Mouse (Mus musculus) embryonic facial prominence, embryonic 14.5 days (tissue): ENCODE results near the gene Lhb. TPM values are rescaled to one million over a fixed set of nuclear protein-coding genes. Genes with fewer than 3 reads are reported as not detected.

ENCODE experiments used
- ATAC-seq: fragments of 200-750 bp; cut with Nextera tagmentation; 2 replicates; pipeline ENCODE4 v1.8.0; 2017; ENCODE audit warnings: low read depth, moderate number of reproducible peaks, moderate TSS enrichment
- DNase-seq: peaks from one replicate; pipeline ENCODE4 v3.0.0-alpha.2; 2015; ENCODE audit warnings: low spot score
- H3K27ac ChIP-seq: fragments of 300-500 bp; sonication (generic); replicated peaks from 2 replicates; pipeline ENCODE4 v1.5.1; 2014; ENCODE audit warnings: low read depth, mild to moderate bottlenecking, low read length, moderate library complexity
- H3K27me3 ChIP-seq: fragments of 300-500 bp; sonication (generic); replicated peaks from 2 replicates; pipeline ENCODE4 v1.6.1; 2014; ENCODE audit warnings: low read length; ENCODE audit not compliant: control insufficient read depth, insufficient read depth
- H3K36me3 ChIP-seq: fragments of 300-500 bp; sonication (generic); 2 replicates; pipeline ENCODE4 v1.6.1; 2014; ENCODE audit warnings: low read length, mixed read lengths; ENCODE audit not compliant: control insufficient read depth, insufficient read depth
- H3K4me1 ChIP-seq: fragments of 300-500 bp; sonication (generic); 2 replicates; pipeline ENCODE4 v1.6.1; 2014; ENCODE audit warnings: antibody characterized with exemption, low read length; ENCODE audit not compliant: control insufficient read depth, insufficient read depth
- H3K4me2 ChIP-seq: fragments of 300-500 bp; sonication (generic); 2 replicates; pipeline ENCODE4 v1.6.1; 2014; ENCODE audit warnings: low read depth, mild to moderate bottlenecking, low read length, moderate library complexity, mixed read lengths
- H3K4me3 ChIP-seq: fragments of 300-500 bp; sonication (generic); 2 replicates; pipeline ENCODE4 v1.5.1; 2014; ENCODE audit warnings: low read depth, mild to moderate bottlenecking, low read length
- H3K9ac ChIP-seq: fragments of 300-500 bp; sonication (generic); 2 replicates; pipeline ENCODE4 v1.6.1; 2014; ENCODE audit warnings: low read depth, mild to moderate bottlenecking, low read length, moderate library complexity, mixed read lengths
- H3K9me3 ChIP-seq: fragments of 300-500 bp; sonication (generic); 2 replicates; pipeline ENCODE4 v1.6.1; 2016; ENCODE audit warnings: low read length; ENCODE audit not compliant: control insufficient read depth
- WGBS: fragments of 180-500 bp; shearing (Covaris S2); extraction: QIAGEN DNeasy Blood & Tissue Kit; methylation state at CpG from one replicate; pipeline ENCODE4 v1.1.7; 2014; 5-methylcytosine and 5-hydroxymethylcytosine counted together
- polyA plus RNA-seq: library from polyadenylated mRNA; unstranded; fragments of >200 nt; fragmentation: Nextera tagmentation; extraction: Ambion mirVana; gene quantifications from 2 replicates; pipeline ENCODE4 v1.2.1, GENCODE M21; 2014

Lhb gene
- polyA plus RNA-seq, 1 experiment from 2014 or later, result 1.4 TPM

DNA sequence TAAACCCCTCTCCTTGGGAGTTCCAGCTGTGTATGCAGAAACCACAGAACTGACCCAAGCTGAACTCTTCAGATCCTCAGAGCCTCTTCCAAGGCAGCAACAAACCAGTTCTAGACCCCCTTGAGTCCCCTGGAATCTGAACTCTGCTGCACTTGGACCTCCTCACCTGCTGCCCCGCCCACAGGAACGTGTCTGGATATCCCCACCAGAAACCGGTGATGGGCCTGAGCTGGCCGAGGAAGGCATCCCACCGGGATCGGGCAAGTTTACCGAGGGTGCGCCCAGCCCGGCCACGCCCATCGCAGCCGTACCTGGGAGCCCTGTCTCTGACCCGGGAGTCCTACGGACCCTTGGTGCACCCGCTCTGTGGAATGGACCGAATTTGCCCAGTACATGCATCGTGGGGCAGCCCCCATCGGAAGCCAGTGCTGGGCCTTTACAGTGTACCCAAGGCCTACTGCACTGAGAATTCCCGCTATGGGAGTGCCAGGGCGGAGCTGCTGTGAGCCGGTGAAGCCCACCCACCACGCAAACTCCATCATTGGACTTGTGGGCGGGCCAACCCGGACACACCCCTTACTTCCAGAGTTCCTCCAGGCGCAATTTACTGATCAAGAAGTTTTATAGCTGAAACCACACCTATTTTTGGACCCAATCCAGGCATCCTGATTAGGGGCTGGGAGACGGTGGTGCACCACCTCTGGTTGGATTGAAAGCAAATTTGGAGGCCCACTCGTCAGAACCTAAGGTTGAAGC, 583 bp upstream of the Lhb start:
- Histone ChIP-seq H3K9me3 (no peaks in the 10 kb centered on the region), H3K27me3 (peaks cover 39% of the 10 kb centered on the region), H3K4me1 (peaks cover 9% of the 10 kb centered on the region; the same call in 1 of the 2 replicates), H3K36me3 (peaks cover 44% of the 10 kb centered on the region), H3K4me2 (peak overlapping the region; percentile 35; the same call in 1 of the 2 replicates), H3K4me3 (peak overlapping the region; percentile 3; the same call in 1 of the 2 replicates), H3K9ac (no peak overlapping the region), H3K27ac (no peak overlapping the region)
- DNase-seq, result peak; percentile 56
- no peak for ATAC-seq
- 14% methylated on average over 25 of the region's 27 CpGs for WGBS

DNA sequence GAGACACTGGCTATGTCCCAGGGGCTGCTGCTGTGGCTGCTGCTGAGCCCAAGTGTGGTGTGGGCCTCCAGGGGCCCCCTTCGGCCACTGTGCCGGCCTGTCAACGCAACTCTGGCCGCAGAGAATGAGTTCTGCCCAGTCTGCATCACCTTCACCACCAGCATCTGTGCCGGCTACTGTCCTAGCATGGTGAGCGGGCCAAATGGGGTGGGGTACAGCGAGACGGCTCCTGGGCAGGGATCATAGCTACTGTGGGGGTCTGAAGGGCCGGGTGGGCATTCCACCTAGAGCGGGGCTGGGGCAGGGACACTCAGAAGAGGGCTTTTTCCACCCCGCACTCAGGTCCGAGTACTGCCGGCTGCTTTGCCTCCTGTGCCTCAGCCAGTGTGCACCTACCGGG, 574 bp downstream of the Lhb start:
- Histone ChIP-seq H3K4me2 (no peak overlapping the region), H3K4me1 (peaks cover 9% of the 10 kb centered on the region; the same call in 1 of the 2 replicates), H3K4me3 (no peak overlapping the region), H3K27ac (no peak overlapping the region), H3K9me3 (no peaks in the 10 kb centered on the region), H3K27me3 (peaks cover 28% of the 10 kb centered on the region), H3K36me3 (peaks cover 54% of the 10 kb centered on the region), H3K9ac (no peak overlapping the region)
- ATAC-seq (no peak), DNase-seq (no peak)
- WGBS, result 91% methylated on average over 12 of the region's 14 CpGs

DNA sequence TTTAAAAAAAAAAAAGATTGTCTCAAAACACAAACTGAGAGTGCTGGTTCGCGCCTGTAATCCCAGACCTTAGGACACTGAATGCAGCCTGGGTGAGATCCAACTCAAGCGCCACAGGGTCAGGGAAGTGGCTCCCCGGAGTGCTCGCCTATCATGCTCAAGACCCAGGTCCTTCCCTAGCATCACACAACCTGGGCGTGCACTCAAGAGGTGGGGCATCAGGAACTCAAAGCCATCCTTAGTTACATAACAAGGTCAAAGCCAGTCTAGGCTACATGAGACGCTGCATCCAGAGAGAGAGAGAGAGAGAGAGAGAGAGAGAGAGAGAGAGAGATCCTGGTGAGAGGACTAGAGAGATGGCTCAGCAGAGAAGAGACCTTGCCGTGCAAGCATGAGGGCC, 5.9 kb downstream of the Lhb start:
- WGBS, result 95% methylated on average over 8 of the region's 8 CpGs
- Histone ChIP-seq H3K36me3 (peaks cover 95% of the 10 kb centered on the region), H3K4me2 (no peak overlapping the region), H3K9ac (no peak overlapping the region), H3K27me3 (no peaks in the 10 kb centered on the region), H3K4me3 (no peak overlapping the region), H3K4me1 (no peaks in the 10 kb centered on the region), H3K27ac (no peak overlapping the region), H3K9me3 (no peaks in the 10 kb centered on the region)
- no peak for DNase-seq
- no peak for ATAC-seq

DNA sequence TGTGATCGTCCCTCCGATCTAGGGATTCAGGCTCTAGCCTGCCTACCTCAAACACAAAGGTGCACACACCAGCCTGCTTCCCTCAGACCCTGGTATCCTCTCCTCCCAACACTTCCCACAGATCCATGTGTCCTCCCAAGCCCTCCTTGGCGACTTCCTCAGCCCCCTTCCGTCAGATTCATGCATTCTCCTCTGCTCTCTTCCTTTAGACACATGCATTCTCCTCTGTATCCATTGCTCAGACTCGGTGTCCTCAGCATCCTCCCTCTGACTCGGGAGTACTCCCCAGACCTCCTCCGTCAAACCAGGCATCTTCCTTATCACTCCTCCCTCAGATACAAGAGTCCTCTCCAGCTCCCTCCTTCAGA, 13.2 kb downstream of the Lhb start:
- 2% methylated on average over 7 of the region's 7 CpGs for WGBS
- H3K4me2 ChIP-seq, result peak overlapping the region; percentile 80
- ATAC-seq, result no peak
- H3K27ac ChIP-seq, result peak overlapping the region; percentile 90
- no peaks in the 10 kb centered on the region for H3K27me3 ChIP-seq
- peaks cover 31% of the 10 kb centered on the region for H3K4me1 ChIP-seq
- H3K4me3 ChIP-seq, result peak overlapping the region; percentile 67
- DNase-seq, result no peak
- H3K36me3 ChIP-seq, result peaks cover 32% of the 10 kb centered on the region
- peak overlapping the region; percentile 75 for H3K9ac ChIP-seq
- no peaks in the 10 kb centered on the region for H3K9me3 ChIP-seq

DNA sequence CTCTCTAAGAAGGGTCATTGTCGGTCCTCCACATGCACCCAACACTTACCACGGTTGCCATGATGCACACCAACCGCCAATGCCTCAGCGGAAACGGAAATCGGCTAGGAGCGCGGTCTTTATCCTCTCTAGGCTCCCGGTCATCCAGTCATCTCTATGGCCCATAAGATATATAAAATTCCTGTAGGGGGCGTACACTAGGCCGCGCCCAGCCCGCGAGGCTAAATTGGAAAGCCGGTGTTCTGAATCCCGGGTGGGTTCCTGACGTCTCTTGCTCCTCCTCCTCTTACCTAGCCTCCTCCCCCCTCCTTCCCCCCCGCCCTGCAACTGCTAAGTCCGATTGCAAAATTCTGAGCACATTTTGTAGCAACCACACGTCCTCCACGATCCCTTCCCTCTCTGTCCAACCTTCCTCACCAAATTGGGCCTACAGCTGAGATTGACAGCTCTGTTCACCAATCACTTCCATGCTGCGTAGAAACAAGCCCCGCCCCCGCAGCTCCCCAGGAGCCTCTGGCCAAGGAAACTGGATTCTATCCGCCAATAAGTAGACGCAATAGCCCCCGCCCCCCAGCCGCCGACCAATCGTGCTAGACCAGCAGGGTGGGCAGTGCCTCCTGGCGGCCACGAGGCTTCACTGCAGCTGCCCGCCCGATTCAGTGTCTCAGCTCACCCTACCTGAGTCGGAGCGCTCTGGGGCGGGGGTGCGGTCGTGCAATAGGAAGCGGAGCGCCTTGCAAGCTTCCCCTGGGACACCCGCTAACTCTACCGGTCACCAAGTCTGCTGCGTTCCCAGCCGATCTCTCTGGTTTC, 13.8 kb downstream of the Lhb start, which contains the start of gene Gys1:
Gene Gys1, plus strand, starts transcription at position 642 of the 813 bp plus-strand sequence.
- Histone ChIP-seq H3K9ac (peak within 1 kb of the TSS; percentile 87), H3K4me3 (peak within 1 kb of the TSS; percentile 67), H3K9me3 (no peaks in the 10 kb centered on the region), H3K4me2 (peak within 1 kb of the TSS; percentile 81), H3K36me3 (peaks cover 27% of the 10 kb centered on the region), H3K27me3 (no peaks in the 10 kb centered on the region), H3K4me1 (peaks cover 31% of the 10 kb centered on the region), H3K27ac (peak within 1 kb of the TSS; percentile 90)
- peak; percentile 99 for DNase-seq
- WGBS, result under 1% methylated on average over 39 of the region's 45 CpGs
- ATAC-seq, result peak; percentile 96

DNA sequence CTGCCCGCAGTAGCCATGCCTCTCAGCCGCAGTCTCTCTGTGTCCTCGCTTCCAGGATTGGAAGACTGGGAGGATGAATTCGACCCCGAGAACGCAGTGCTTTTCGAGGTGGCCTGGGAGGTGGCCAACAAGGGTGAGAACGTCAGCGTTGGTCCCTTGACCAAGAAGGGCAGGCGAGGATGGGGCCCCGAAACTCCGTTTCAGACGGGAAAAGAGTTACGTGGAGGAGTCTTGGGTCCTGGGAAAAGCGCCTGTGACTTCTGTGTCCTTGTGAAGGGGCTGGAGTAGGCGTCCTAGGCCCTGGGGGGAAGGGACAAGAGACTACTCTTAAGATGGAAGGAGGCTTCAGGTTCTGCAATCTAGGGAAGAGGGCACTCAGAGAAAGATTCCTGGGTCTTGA, 14.4 kb downstream of the Lhb start:
- peak overlapping the region; percentile 81 for H3K4me2 ChIP-seq
- no peak; the same call in 1 of the 2 replicates for ATAC-seq
- peaks cover 31% of the 10 kb centered on the region for H3K4me1 ChIP-seq
- no peaks in the 10 kb centered on the region for H3K9me3 ChIP-seq
- WGBS, result under 1% methylated on average over 16 of the region's 16 CpGs
- peak overlapping the region; percentile 67 for H3K4me3 ChIP-seq
- no peaks in the 10 kb centered on the region for H3K27me3 ChIP-seq
- H3K9ac ChIP-seq, result peak overlapping the region; percentile 87
- peak overlapping the region; percentile 77 for H3K27ac ChIP-seq
- peaks cover 28% of the 10 kb centered on the region for H3K36me3 ChIP-seq
- no peak for DNase-seq

DNA sequence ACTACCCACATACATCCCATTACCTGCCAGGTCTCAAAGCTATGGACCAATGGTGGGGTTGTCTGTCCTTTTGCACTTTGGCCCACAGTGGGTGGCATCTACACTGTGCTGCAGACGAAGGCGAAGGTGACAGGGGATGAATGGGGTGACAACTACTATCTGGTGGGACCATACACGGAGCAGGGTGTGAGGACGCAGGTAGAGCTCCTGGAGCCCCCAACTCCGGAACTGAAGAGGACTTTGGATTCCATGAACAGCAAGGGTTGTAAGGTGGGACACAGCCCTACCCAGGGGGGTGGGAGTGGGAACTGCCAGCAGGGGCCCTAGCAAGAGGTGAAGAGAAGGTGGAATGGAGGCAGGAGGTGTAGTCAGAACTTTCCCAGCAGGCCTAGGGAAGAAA, 15.8 kb downstream of the Lhb start:
- WGBS, result 85% methylated on average over 5 of the region's 5 CpGs
- no peak overlapping the region for H3K27ac ChIP-seq
- DNase-seq (no peak), ATAC-seq (no peak)
- no peak overlapping the region; the same call in 1 of the 2 replicates for H3K4me3 ChIP-seq
- H3K4me1 ChIP-seq, result peaks cover 31% of the 10 kb centered on the region
- H3K36me3 ChIP-seq, result peaks cover 26% of the 10 kb centered on the region
- peak overlapping the region; percentile 81 for H3K4me2 ChIP-seq
- H3K9ac ChIP-seq, result peak overlapping the region; percentile 87; the same call in 1 of the 2 replicates
- no peaks in the 10 kb centered on the region for H3K27me3 ChIP-seq
- H3K9me3 ChIP-seq, result no peaks in the 10 kb centered on the region

DNA sequence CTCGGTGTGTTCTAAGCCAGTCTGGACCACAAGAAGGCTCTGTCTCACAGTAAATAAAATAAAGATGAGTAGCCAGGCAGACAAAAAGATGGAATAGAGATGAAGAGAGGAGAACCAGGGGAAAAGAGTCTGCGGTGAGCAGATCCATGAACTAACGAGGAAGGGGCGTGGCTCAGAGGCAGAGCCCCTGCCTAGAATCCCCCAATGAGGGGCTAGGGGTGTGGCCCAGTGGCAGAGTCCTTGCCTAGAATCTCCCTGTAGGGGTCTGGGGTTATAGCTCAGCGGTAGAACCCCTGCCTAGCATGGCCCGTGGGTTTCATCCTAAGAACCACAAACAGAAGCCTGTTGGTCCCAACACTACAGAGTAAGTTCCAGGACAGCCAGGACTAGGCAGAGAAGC, 16.4 kb downstream of the Lhb start:
- ATAC-seq (no peak), DNase-seq (no peak)
- Histone ChIP-seq H3K36me3 (peaks cover 27% of the 10 kb centered on the region), H3K27ac (no peak overlapping the region), H3K27me3 (no peaks in the 10 kb centered on the region), H3K9me3 (no peaks in the 10 kb centered on the region), H3K4me3 (no peak overlapping the region), H3K9ac (no peak overlapping the region), H3K4me1 (peaks cover 31% of the 10 kb centered on the region), H3K4me2 (peak overlapping the region; percentile 39)
- 33% methylated on average over 6 of the region's 6 CpGs for WGBS
